Mouse (Mus musculus) MEL-GATA-1-ER (cell line): ENCODE measurements at regions not wholly inside any gene's neighbourhood (a gene's known extent, or its start where the extent isn't known, plus 50 kb on each side); places are given as distances from the start of the nearest gene placed in this dataset.

Experiments used
- DNase-seq: peaks from one replicate; pipeline ENCODE4 v3.0.0-alpha.2; 2012; ENCODE audit warnings: low read depth; ENCODE audit errors: extremely low read depth

GRCm38 (mm10) chr13:4662336-4663101 lies 53.5 kb upstream of the Akr1e1 start:
- DNase-seq: peak; percentile 11
